Mouse (Mus musculus): Measurements from ENCODE around the gene Chrm2. TPM values are rescaled to one million over a fixed set of nuclear protein-coding genes. Genes with fewer than 3 reads are reported as not detected.

The Chrm2 gene
- 2.9 and 3.0 TPM in 2 replicates for polyA plus RNA-seq (2015; fragmentation: Nextera tagmentation; extraction: Ambion mirVana)

DNA sequence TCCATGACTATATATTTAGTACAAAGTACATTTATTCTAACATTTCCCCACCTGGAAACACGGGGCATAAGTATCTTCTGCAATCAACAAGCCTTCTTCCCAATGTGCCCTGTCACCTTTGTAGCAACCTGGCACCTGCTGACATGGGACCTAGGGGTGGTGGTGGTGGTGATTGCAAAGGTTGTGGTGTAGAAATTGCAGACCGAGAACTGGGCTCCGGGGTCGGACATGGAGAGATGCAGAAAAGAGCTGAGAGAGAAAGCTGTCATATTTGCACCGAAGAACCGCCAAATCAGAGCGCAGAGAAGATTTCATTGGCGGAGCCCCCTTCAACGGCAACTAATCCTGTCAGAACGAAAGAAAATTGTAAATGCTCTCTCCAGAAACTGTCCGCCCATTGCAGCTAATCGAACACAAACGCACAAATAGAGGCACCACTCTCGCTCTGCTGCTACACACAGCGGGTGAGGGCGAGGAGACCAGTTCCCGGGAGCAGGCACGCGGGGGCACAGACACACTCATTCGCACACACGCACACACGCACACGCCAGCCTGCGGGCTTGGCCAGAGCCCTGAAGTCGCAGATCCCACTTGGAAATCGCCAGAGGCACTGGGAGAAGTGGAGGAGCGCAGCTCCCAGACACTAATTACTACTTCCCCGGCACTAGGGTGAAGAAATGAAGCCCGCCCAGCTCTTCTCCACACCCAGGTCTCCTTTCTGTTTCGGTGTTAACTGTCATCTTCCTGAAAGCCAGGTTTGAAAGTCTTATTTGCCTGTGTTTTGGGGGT, at the start of gene Chrm2:
Gene Chrm2, plus strand, starts transcription at position 473 of the 789 bp plus-strand sequence.
- Histone ChIP-seq H3K27ac (ENCODE audit: low read length) (no peak within 1 kb of the TSS), H3K36me3 (ENCODE audit: control insufficient read depth, insufficient read depth) (no peaks in the 10 kb centered on the region), H3K4me3 (replicated peaks; ENCODE audit: low read length) (peak within 1 kb of the TSS; percentile 54), H3K9ac (replicated peaks; ENCODE audit: low read depth, low read length) (peak within 1 kb of the TSS; percentile 53), H3K4me1 (replicated peaks; ENCODE audit: control insufficient read depth, insufficient read depth, low read length) (peaks cover 15% of the 10 kb centered on the region), H3K9me3 (ENCODE audit: control insufficient read depth, low read length) (no peaks in the 10 kb centered on the region), H3K27me3 (replicated peaks; ENCODE audit: control insufficient read depth, insufficient read depth, low read length) (peaks cover 16% of the 10 kb centered on the region), H3K4me2 (ENCODE audit: low read length) (peak within 1 kb of the TSS; percentile 78)
- WGBS = 2% methylated on average over 30 of the region's 30 CpGs
- peak; percentile 81 for ATAC-seq

DNA sequence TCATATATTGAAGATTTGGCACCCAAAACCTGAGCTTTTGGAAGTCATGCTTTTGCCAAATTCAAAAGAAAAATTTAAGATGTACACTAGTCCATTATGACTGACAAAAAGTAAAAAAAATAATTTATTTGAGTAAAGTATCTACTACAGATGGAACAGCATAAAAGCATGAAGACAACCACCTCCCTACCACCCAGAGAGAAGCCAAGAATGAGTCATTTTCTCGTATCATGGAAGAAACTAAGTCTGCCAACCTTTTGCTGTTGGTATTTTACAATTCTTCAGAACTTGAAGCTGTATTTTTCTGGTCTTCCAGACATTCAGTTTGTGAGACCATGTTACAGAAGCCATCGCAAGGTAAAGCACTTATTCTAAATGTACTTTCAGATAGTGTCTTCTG, 13.9 kb upstream of the Chrm2 start:
- H3K9ac ChIP-seq (replicated peaks; ENCODE audit: low read depth, low read length) = no peak overlapping the region
- 80% methylated on average over 2 of the region's 2 CpGs for WGBS
- no peak overlapping the region for H3K4me3 ChIP-seq (replicated peaks; ENCODE audit: low read length)
- no peaks in the 10 kb centered on the region for H3K36me3 ChIP-seq (ENCODE audit: control insufficient read depth, insufficient read depth)
- H3K27ac ChIP-seq (ENCODE audit: low read length) = no peak overlapping the region
- no peaks in the 10 kb centered on the region for H3K4me1 ChIP-seq (replicated peaks; ENCODE audit: control insufficient read depth, insufficient read depth, low read length)
- H3K4me2 ChIP-seq (ENCODE audit: low read length) = no peak overlapping the region
- no peaks in the 10 kb centered on the region for H3K9me3 ChIP-seq (ENCODE audit: control insufficient read depth, low read length)
- no peak for ATAC-seq
- no peaks in the 10 kb centered on the region for H3K27me3 ChIP-seq (replicated peaks; ENCODE audit: control insufficient read depth, insufficient read depth, low read length)

DNA sequence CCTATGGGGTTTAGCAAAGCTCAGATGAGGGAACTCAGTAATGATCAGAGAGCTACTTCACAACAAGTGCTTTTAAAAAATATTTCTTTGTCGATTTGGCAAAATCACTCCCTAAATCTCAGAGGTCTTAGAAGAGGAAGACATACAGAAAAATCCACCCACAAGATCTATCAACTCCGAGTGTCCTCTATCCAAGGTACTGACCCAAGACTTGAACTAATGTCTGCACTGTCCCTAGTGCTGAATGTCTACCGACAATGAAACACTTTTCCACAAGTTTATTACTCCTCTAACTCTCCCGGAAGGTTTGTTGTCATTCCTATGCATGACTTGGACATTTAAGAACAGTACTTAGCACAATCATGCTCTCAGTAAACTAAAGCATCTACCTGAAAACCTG, 9.9 kb upstream of the Chrm2 start:
- no peaks in the 10 kb centered on the region for H3K9me3 ChIP-seq (ENCODE audit: control insufficient read depth, low read length)
- H3K27ac ChIP-seq (ENCODE audit: low read length) = no peak overlapping the region
- no peak overlapping the region for H3K9ac ChIP-seq (replicated peaks; ENCODE audit: low read depth, low read length)
- no peak overlapping the region for H3K4me3 ChIP-seq (replicated peaks; ENCODE audit: low read length)
- H3K36me3 ChIP-seq (ENCODE audit: control insufficient read depth, insufficient read depth) = no peaks in the 10 kb centered on the region
- WGBS = 75% methylated on average over 4 of the region's 4 CpGs
- no peaks in the 10 kb centered on the region for H3K4me1 ChIP-seq (replicated peaks; ENCODE audit: control insufficient read depth, insufficient read depth, low read length)
- ATAC-seq = no peak
- no peaks in the 10 kb centered on the region for H3K27me3 ChIP-seq (replicated peaks; ENCODE audit: control insufficient read depth, insufficient read depth, low read length)
- no peak overlapping the region for H3K4me2 ChIP-seq (ENCODE audit: low read length)

DNA sequence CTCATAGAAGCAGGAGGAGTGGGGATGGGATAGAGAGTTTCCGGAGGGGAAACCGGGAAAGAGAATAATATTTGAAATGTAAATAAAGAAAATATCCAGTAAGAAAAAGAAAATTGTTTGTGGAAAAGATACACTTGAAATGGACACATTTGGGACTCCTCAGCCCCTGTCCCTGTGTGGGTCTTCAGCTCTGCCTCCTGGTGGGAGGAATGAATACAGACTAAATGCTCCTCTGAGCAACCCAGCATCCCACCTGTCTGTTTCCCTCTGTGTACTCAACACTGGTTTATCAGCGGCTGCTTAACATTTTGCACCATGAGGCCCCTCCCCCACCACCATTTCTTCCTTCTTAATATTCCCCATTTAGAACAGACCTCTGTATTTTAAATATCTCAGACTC, 3.8 kb upstream of the Chrm2 start:
- ATAC-seq = no peak
- 42% methylated on average over 3 of the region's 3 CpGs for WGBS
- H3K27me3 ChIP-seq (replicated peaks; ENCODE audit: control insufficient read depth, insufficient read depth, low read length) = peaks cover 2% of the 10 kb centered on the region; the same call in 1 of the 2 replicates
- H3K9ac ChIP-seq (replicated peaks; ENCODE audit: low read depth, low read length) = no peak overlapping the region
- no peaks in the 10 kb centered on the region for H3K9me3 ChIP-seq (ENCODE audit: control insufficient read depth, low read length)
- H3K4me3 ChIP-seq (replicated peaks; ENCODE audit: low read length) = no peak overlapping the region
- H3K27ac ChIP-seq (ENCODE audit: low read length) = no peak overlapping the region
- H3K4me2 ChIP-seq (ENCODE audit: low read length) = no peak overlapping the region
- H3K4me1 ChIP-seq (replicated peaks; ENCODE audit: control insufficient read depth, insufficient read depth, low read length) = peaks cover 9% of the 10 kb centered on the region
- no peaks in the 10 kb centered on the region for H3K36me3 ChIP-seq (ENCODE audit: control insufficient read depth, insufficient read depth)

DNA sequence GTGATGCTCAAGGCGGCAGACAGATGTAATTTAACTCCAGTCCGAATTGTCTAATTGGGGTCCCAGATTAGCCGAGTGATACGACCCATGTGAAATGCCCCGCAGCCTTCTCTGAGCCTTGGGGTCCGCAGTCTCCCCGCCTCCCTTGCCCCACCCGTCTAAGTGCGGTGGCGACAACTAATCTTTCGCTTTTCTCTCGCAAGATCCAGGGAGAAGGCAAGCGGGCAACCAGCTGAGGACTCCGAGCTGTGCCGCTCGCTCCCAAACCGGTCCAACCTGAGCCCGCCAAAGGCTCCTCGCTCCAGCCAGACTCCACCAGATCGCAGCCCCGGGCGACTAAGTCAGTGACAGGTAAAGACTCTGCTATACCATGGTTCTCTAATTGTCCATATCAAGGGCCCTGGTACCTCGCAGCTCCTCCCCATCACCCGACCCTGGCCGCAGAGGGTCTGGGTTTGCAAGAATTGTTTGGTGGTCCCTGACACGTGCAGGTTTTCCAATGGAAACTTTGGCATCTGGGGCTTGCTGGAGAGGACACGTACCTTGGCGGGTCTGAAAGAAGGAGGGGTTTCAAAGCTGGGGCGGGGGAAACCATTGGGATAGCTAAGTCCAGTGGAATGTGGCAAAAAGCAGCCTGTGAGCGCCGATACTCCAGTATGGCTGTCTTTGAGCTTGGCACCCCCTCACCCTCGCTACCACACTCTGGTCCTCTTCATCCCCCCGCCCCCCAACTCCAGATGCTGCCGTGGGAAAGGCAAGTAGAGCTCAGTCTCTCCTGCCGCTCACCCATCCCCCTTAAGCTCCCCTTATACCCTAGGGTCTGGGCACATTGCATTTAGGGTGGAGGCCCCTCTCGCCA, 746 bp downstream of the Chrm2 start:
- peaks cover 16% of the 10 kb centered on the region for H3K27me3 ChIP-seq (replicated peaks; ENCODE audit: control insufficient read depth, insufficient read depth, low read length)
- under 1% methylated on average over 36 of the region's 36 CpGs for WGBS
- peak overlapping the region; percentile 54 for H3K4me3 ChIP-seq (replicated peaks; ENCODE audit: low read length)
- no peaks in the 10 kb centered on the region for H3K9me3 ChIP-seq (ENCODE audit: control insufficient read depth, low read length)
- no peak overlapping the region for H3K27ac ChIP-seq (ENCODE audit: low read length)
- peak; percentile 72 for ATAC-seq
- no peaks in the 10 kb centered on the region for H3K36me3 ChIP-seq (ENCODE audit: control insufficient read depth, insufficient read depth)
- H3K4me2 ChIP-seq (ENCODE audit: low read length) = peak overlapping the region; percentile 78
- peaks cover 15% of the 10 kb centered on the region for H3K4me1 ChIP-seq (replicated peaks; ENCODE audit: control insufficient read depth, insufficient read depth, low read length)
- H3K9ac ChIP-seq (replicated peaks; ENCODE audit: low read depth, low read length) = peak overlapping the region; percentile 53

GRCm38 (mm10) chr6:36389260-36389965, 1.5 kb downstream of the Chrm2 start:
- Histone ChIP-seq H3K27ac (ENCODE audit: low read length) (no peak overlapping the region), H3K27me3 (replicated peaks; ENCODE audit: control insufficient read depth, insufficient read depth, low read length) (peaks cover 16% of the 10 kb centered on the region), H3K36me3 (ENCODE audit: control insufficient read depth, insufficient read depth) (no peaks in the 10 kb centered on the region), H3K9ac (replicated peaks; ENCODE audit: low read depth, low read length) (peak overlapping the region; percentile 41), H3K9me3 (ENCODE audit: control insufficient read depth, low read length) (no peaks in the 10 kb centered on the region), H3K4me2 (ENCODE audit: low read length) (peak overlapping the region; percentile 78), H3K4me1 (replicated peaks; ENCODE audit: control insufficient read depth, insufficient read depth, low read length) (peaks cover 15% of the 10 kb centered on the region), H3K4me3 (replicated peaks; ENCODE audit: low read length) (peak overlapping the region; percentile 54)
- 26% methylated on average over 20 of the region's 20 CpGs for WGBS
- no peak for ATAC-seq

DNA sequence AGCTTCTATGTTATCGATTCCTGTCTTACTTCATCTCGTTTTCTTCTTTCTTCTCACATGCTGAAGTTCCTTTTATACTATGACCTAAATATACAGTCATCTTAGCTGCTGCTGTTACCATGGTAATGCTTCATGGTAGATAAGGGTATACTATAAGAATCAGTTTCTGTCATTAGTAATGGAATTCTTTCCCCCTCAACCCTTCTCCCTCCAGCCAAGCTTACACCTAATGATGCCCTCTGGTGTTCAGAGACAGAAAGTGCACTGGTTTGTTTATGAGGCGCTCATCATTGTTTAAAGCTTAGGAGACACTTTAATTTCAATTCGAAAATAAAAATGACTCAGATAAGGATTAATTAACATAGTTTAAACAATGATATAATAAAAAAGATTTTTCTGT, 5.8 kb downstream of the Chrm2 start:
- H3K27me3 ChIP-seq (replicated peaks; ENCODE audit: control insufficient read depth, insufficient read depth, low read length) = peaks cover 13% of the 10 kb centered on the region
- no peak overlapping the region for H3K27ac ChIP-seq (ENCODE audit: low read length)
- H3K4me1 ChIP-seq (replicated peaks; ENCODE audit: control insufficient read depth, insufficient read depth, low read length) = peaks cover 10% of the 10 kb centered on the region; the same call in 1 of the 2 replicates
- no peak overlapping the region for H3K9ac ChIP-seq (replicated peaks; ENCODE audit: low read depth, low read length)
- H3K4me3 ChIP-seq (replicated peaks; ENCODE audit: low read length) = no peak overlapping the region
- no peaks in the 10 kb centered on the region for H3K36me3 ChIP-seq (ENCODE audit: control insufficient read depth, insufficient read depth)
- ATAC-seq = peak; percentile 28; the same call in 1 of the 2 replicates
- H3K9me3 ChIP-seq (ENCODE audit: control insufficient read depth, low read length) = no peaks in the 10 kb centered on the region
- no peak overlapping the region for H3K4me2 ChIP-seq (ENCODE audit: low read length)
- WGBS = 62% methylated on average over 4 of the region's 4 CpGs

- H3K9me3 ChIP-seq (ENCODE audit: control insufficient read depth, low read length) = no peaks in the 10 kb centered on the region
- WGBS = 64% methylated on average over 5 of the region's 5 CpGs
- no peak for ATAC-seq
These were observed 17.3 kb downstream of the Chrm2 start for GRCm38 (mm10) chr6:36405139-36405538.

GRCm38 (mm10) chr6:36409016-36409415, 21.1 kb downstream of the Chrm2 start:
- H3K4me3 ChIP-seq (replicated peaks; ENCODE audit: low read length) = no peak overlapping the region
- H3K27me3 ChIP-seq (replicated peaks; ENCODE audit: control insufficient read depth, insufficient read depth, low read length) = no peaks in the 10 kb centered on the region
- H3K9me3 ChIP-seq (ENCODE audit: control insufficient read depth, low read length) = no peaks in the 10 kb centered on the region
- no peaks in the 10 kb centered on the region for H3K4me1 ChIP-seq (replicated peaks; ENCODE audit: control insufficient read depth, insufficient read depth, low read length)
- H3K4me2 ChIP-seq (ENCODE audit: low read length) = no peak overlapping the region
- no peaks in the 10 kb centered on the region for H3K36me3 ChIP-seq (ENCODE audit: control insufficient read depth, insufficient read depth)
- H3K9ac ChIP-seq (replicated peaks; ENCODE audit: low read depth, low read length) = no peak overlapping the region
- no peak overlapping the region for H3K27ac ChIP-seq (ENCODE audit: low read length)
- ATAC-seq = no peak

More at GRCm38 (mm10) chr6:36405139-36405538, 17.3 kb downstream of the Chrm2 start:
- Histone ChIP-seq H3K27me3 (replicated peaks; ENCODE audit: control insufficient read depth, insufficient read depth, low read length) (no peaks in the 10 kb centered on the region), H3K4me1 (replicated peaks; ENCODE audit: control insufficient read depth, insufficient read depth, low read length) (no peaks in the 10 kb centered on the region), H3K4me3 (replicated peaks; ENCODE audit: low read length) (no peak overlapping the region), H3K4me2 (ENCODE audit: low read length) (no peak overlapping the region), H3K27ac (ENCODE audit: low read length) (no peak overlapping the region), H3K9ac (replicated peaks; ENCODE audit: low read depth, low read length) (no peak overlapping the region), H3K36me3 (ENCODE audit: control insufficient read depth, insufficient read depth) (no peaks in the 10 kb centered on the region)
